Mouse (Mus musculus) ES-Bruce4 (cell line): ENCODE measurements around the gene Hoxd8. TPM values are rescaled to one million over a fixed set of nuclear protein-coding genes. Genes with fewer than 3 reads are reported as not detected.

ENCODE experiments used
- H3K27ac ChIP-seq: 2 replicates; pipeline ENCODE4 v1.5.1; 2012; ENCODE audit warnings: low read length, inconsistent platforms; ENCODE audit not compliant: insufficient read depth
- H3K27me3 ChIP-seq: 2 replicates; pipeline ENCODE4 v1.6.1; 2012; ENCODE audit warnings: mild to moderate bottlenecking, low read length, inconsistent platforms; ENCODE audit not compliant: control insufficient read depth, poor library complexity, insufficient read depth, severe bottlenecking
- H3K36me3 ChIP-seq: 2 replicates; pipeline ENCODE4 v1.6.1; 2012; ENCODE audit warnings: inconsistent platforms, mild to moderate bottlenecking, low read length, moderate library complexity; ENCODE audit not compliant: control insufficient read depth, poor library complexity, insufficient read depth, severe bottlenecking
- H3K4me1 ChIP-seq: one replicate; pipeline ENCODE4 v1.8.1; 2011; ENCODE audit warnings: low read length; ENCODE audit not compliant: control insufficient read depth, insufficient read depth
- H3K4me3 ChIP-seq: 2 replicates; pipeline ENCODE4 v1.5.1; 2011; ENCODE audit warnings: low read depth, mild to moderate bottlenecking, low read length
- H3K9ac ChIP-seq: 2 replicates; pipeline ENCODE4 v1.6.1; 2012; ENCODE audit warnings: low read depth, mild to moderate bottlenecking, inconsistent platforms; ENCODE audit not compliant: poor library complexity, severe bottlenecking
- H3K9me3 ChIP-seq: replicated peaks from 2 replicates; pipeline ENCODE4 v1.6.1; 2012; ENCODE audit warnings: mild to moderate bottlenecking, low read length, inconsistent platforms; ENCODE audit not compliant: control insufficient read depth, poor library complexity, insufficient read depth, severe bottlenecking
- CTCF ChIP-seq: IDR thresholded peaks from one replicate; pipeline ENCODE4 v1.8.1; 2011; ENCODE audit warnings: low read depth, low read length
- EP300 ChIP-seq: IDR thresholded peaks from 2 replicates; pipeline ENCODE4 v1.6.1; 2011; ENCODE audit warnings: low read depth, low read length; ENCODE audit not compliant: insufficient read depth
- POLR2A ChIP-seq: IDR thresholded peaks from one replicate; pipeline ENCODE4 v1.8.1; 2011; ENCODE audit warnings: low read length; ENCODE audit not compliant: insufficient read depth
- polyA plus RNA-seq: library from polyadenylated mRNA; stranded (reverse); fragments of >200 nt; gene quantifications from 2 replicates; pipeline ENCODE4 v1.2.4, GENCODE M21; 2011; ENCODE audit warnings: low read depth; ENCODE audit not compliant: missing spikeins, insufficient read depth, insufficient read length

The Hoxd8 gene
- polyA plus RNA-seq, 1 experiment, result 2.1 TPM

GRCm38 (mm10) chr2:74677106-74677505 is 27.3 kb upstream of the Hoxd8 start:
- H3K9me3 ChIP-seq, result no peaks in the 10 kb centered on the region
- H3K4me3 ChIP-seq, result no peak overlapping the region
- peaks cover 2% of the 10 kb centered on the region for H3K4me1 ChIP-seq
- no peak for TF ChIP-seq POLR2A
- no peak for TF ChIP-seq CTCF
- no peak overlapping the region for H3K9ac ChIP-seq
- no peaks in the 10 kb centered on the region for H3K36me3 ChIP-seq
- peaks cover 62% of the 10 kb centered on the region for H3K27me3 ChIP-seq
- H3K27ac ChIP-seq, result no peak overlapping the region

GRCm38 (mm10) chr2:74678891-74679595 is 25.4 kb upstream of the Hoxd8 start, which contains the start of gene Hoxd11:
Gene Hoxd11 (plus strand): TSS chr2:74679557.
- H3K27ac ChIP-seq, result no peak within 1 kb of the TSS
- no peak within 1 kb of the TSS for H3K9ac ChIP-seq
- H3K4me3 ChIP-seq, result peak within 1 kb of the TSS; percentile 9; the same call in 1 of the 2 replicates
- H3K36me3 ChIP-seq, result no peaks in the 10 kb centered on the region
- H3K9me3 ChIP-seq, result no peaks in the 10 kb centered on the region
- H3K4me1 ChIP-seq, result no peaks in the 10 kb centered on the region
- H3K27me3 ChIP-seq, result peaks cover 64% of the 10 kb centered on the region
- TF ChIP-seq EP300, result no peak
- TF ChIP-seq CTCF, result no peak
- no peak for TF ChIP-seq POLR2A

GRCm38 (mm10) chr2:74679596-74679971 is 24.8 kb upstream of the Hoxd8 start:
- H3K9ac ChIP-seq, result no peak overlapping the region
- no peak overlapping the region for H3K27ac ChIP-seq
- H3K36me3 ChIP-seq, result no peaks in the 10 kb centered on the region
- no peaks in the 10 kb centered on the region for H3K4me1 ChIP-seq
- peak overlapping the region; percentile 9; the same call in 1 of the 2 replicates for H3K4me3 ChIP-seq
- H3K27me3 ChIP-seq, result peaks cover 64% of the 10 kb centered on the region
- TF ChIP-seq EP300 (no peak), POLR2A (no peak), CTCF (no peak)
- no peaks in the 10 kb centered on the region for H3K9me3 ChIP-seq

- no peaks in the 10 kb centered on the region for H3K4me1 ChIP-seq
- peaks cover 61% of the 10 kb centered on the region for H3K27me3 ChIP-seq
- TF ChIP-seq EP300 (no peak), CTCF (no peak)
- H3K9me3 ChIP-seq, result no peaks in the 10 kb centered on the region
- H3K36me3 ChIP-seq, result no peaks in the 10 kb centered on the region
- H3K9ac ChIP-seq, result no peak overlapping the region
- no peak overlapping the region for H3K27ac ChIP-seq
- H3K4me3 ChIP-seq, result peak overlapping the region; percentile 9; the same call in 1 of the 2 replicates
Observed at GRCm38 (mm10) chr2:74679980-74680379, 24.4 kb upstream of the Hoxd8 start.

- Histone ChIP-seq H3K9ac (no peak overlapping the region), H3K4me1 (no peaks in the 10 kb centered on the region), H3K9me3 (no peaks in the 10 kb centered on the region), H3K27ac (no peak overlapping the region), H3K36me3 (no peaks in the 10 kb centered on the region), H3K4me3 (no peak overlapping the region), H3K27me3 (peaks cover 61% of the 10 kb centered on the region)
- TF ChIP-seq POLR2A, result no peak
- no peak for TF ChIP-seq CTCF
- no peak for TF ChIP-seq EP300
Observed at GRCm38 (mm10) chr2:74680561-74681398, 23.6 kb upstream of the Hoxd8 start.
